ENCODE assay signal across 24 mouse cellular contexts in genomic region chr10:76727301-76727700, GRCm38 (mm10). TPM values are rescaled to one million over a fixed set of nuclear protein-coding genes. Genes with fewer than 3 reads are reported as not detected.
DNase-seq lines count a peak whose midpoint lies in the region; ATAC-seq and TF ChIP-seq lines count a peak whose summit lies in the region.
"Had no signal": no experiment of that assay in that cellular context is flagged by ENCODE, and none has a peak within 500 bp of the region (broad histone marks: within the 10 kb centered on the region; RNA-seq: fewer than 3 reads in every experiment).

No protein-coding gene starts in this region.

- no peak overlapping the region for H3K9ac ChIP-seq in heart, adult 2 months (ENCODE audit: low read depth, low read length)
- H3K9ac ChIP-seq in lung, embryonic 15.5 days, result no peak overlapping the region
- H3K9ac ChIP-seq in stomach, postnatal 0 days (ENCODE audit: low read length), result no peak overlapping the region
- H3K9ac ChIP-seq: forebrain, embryonic 13.5 days; heart, embryonic 12.5 days had no signal

- 93% methylated on average over 7 of the region's 7 CpGs for WGBS in heart, adult 2 months
- WGBS in lung, embryonic 15.5 days, result 79% methylated on average over 7 of the region's 7 CpGs
- WGBS in stomach, postnatal 0 days, result 87% methylated on average over 7 of the region's 7 CpGs

- ATAC-seq in lung, embryonic 15.5 days (ENCODE audit: borderline replicate concordance, extremely low read depth, low FRiP score, low TSS enrichment), result no peak
- no peak for ATAC-seq in stomach, postnatal 0 days (ENCODE audit: low FRiP score, low TSS enrichment)
- ATAC-seq: activated CD4-positive, CD25-positive, alpha-beta regulatory T cell, adult 4 months; forebrain, embryonic 13.5 days; hindbrain, postnatal 0 days; intestine, postnatal 0 days had no signal

- DNase-seq in heart, adult 2 months, result peak; percentile 4 to 16
- DNase-seq in heart, postnatal 25 days (ENCODE audit: low spot score), result no peak
- DNase-seq in lung, postnatal 14 days, result no peak
- DNase-seq in urinary bladder, postnatal 14 days (ENCODE audit: low spot score), result peak; percentile 2
- DNase-seq in urinary bladder, adult 18-20 months (ENCODE audit: low spot score in 2 of 2), result no peak
- DNase-seq in stomach, postnatal 0 days (ENCODE audit: low spot score), result no peak
- no peak for DNase-seq in kidney, postnatal 4 days
- DNase-seq: adrenal gland, postnatal 10 days; cerebellum, adult 11 months; cerebellum, postnatal 25 days; embryo, embryonic 11 days; gastrocnemius, postnatal 25 days; layer of hippocampus, postnatal 36 days; liver; lung, postnatal 36 days; thymus, postnatal 25 days had no signal

- peaks cover 11% of the 10 kb centered on the region for H3K4me1 ChIP-seq in heart, adult 2 months (ENCODE audit: control insufficient read depth, insufficient read depth, low read length)
- peaks cover 44% of the 10 kb centered on the region for H3K4me1 ChIP-seq in lung, embryonic 15.5 days
- peaks cover 8% of the 10 kb centered on the region for H3K4me1 ChIP-seq in stomach, postnatal 0 days (replicated peaks; ENCODE audit: control insufficient read depth, insufficient read depth)

- intact Hi-C loops in heart, adult 2 months (cut with DNase I), result no loop called here
- intact Hi-C loops in heart, postnatal 25 days (cut with DNase I), result no loop called here

- no peak for TF ChIP-seq CTCF in heart, adult 2 months (IDR thresholded peaks at IDR 0.05)
- no peak for TF ChIP-seq CTCF in stomach, postnatal 0 days (IDR thresholded peaks at IDR 0.05; ENCODE audit: low read depth)

- no peaks in the 10 kb centered on the region for H3K9me3 ChIP-seq in lung, embryonic 15.5 days
- no peaks in the 10 kb centered on the region for H3K9me3 ChIP-seq in stomach, postnatal 0 days (ENCODE audit: control insufficient read depth, low read length)
- H3K9me3 ChIP-seq: forebrain, embryonic 13.5 days; G1E; heart, embryonic 12.5 days had no signal

- no peaks in the 10 kb centered on the region for H3K27me3 ChIP-seq in heart, adult 2 months (ENCODE audit: control insufficient read depth, insufficient read depth, low read length)
- H3K27me3 ChIP-seq in lung, embryonic 15.5 days, result no peaks in the 10 kb centered on the region
- no peaks in the 10 kb centered on the region for H3K27me3 ChIP-seq in stomach, postnatal 0 days (ENCODE audit: control insufficient read depth, insufficient read depth, low read length)
- H3K27me3 ChIP-seq: forebrain, embryonic 13.5 days; heart, embryonic 12.5 days had no signal

- no peak overlapping the region for H3K4me2 ChIP-seq in lung, embryonic 15.5 days
- H3K4me2 ChIP-seq in stomach, postnatal 0 days (replicated peaks; ENCODE audit: low read depth), result no peak overlapping the region
- H3K4me2 ChIP-seq: forebrain, embryonic 13.5 days had no signal

- no peak for TF ChIP-seq POLR2A in heart, adult 2 months (IDR thresholded peaks at IDR 0.05; ENCODE audit: insufficient read depth, low read depth, low read length)

- no peak overlapping the region for H3K4me3 ChIP-seq in heart, adult 2 months
- H3K4me3 ChIP-seq in lung, embryonic 15.5 days, result no peak overlapping the region
- no peak overlapping the region for H3K4me3 ChIP-seq in stomach, postnatal 0 days (ENCODE audit: low read depth, low read length)
- H3K4me3 ChIP-seq: erythroblast, embryonic 14.5 days; forebrain, embryonic 13.5 days; heart, embryonic 12.5 days had no signal

- no peaks in the 10 kb centered on the region for H3K79me2 ChIP-seq in heart, adult 2 months (replicated peaks; ENCODE audit: control insufficient read depth, insufficient read depth, low read length)

- H3K36me3 ChIP-seq in heart, adult 2 months (ENCODE audit: control insufficient read depth, insufficient read depth, low read length), result no peaks in the 10 kb centered on the region
- peaks cover 5% of the 10 kb centered on the region; the same call in 1 of the 2 replicates for H3K36me3 ChIP-seq in lung, embryonic 15.5 days
- no peaks in the 10 kb centered on the region for H3K36me3 ChIP-seq in stomach, postnatal 0 days (ENCODE audit: control insufficient read depth, insufficient read depth, low read length)
- H3K36me3 ChIP-seq: G1E had no signal

- TF ChIP-seq EP300 in heart, adult 2 months (IDR thresholded peaks at IDR 0.05; ENCODE audit: insufficient read depth, low read depth, low read length), result no peak
- TF ChIP-seq EP300 in stomach, postnatal 0 days (optimal IDR thresholded peaks at IDR 0.05), result no peak

- H3K27ac ChIP-seq in heart, adult 2 months, result no peak overlapping the region; the same call in 1 of the 2 replicates
- H3K27ac ChIP-seq in lung, embryonic 15.5 days, result peak overlapping the region; percentile 50
- peak overlapping the region; percentile 74; the same call in 1 of the 2 replicates for H3K27ac ChIP-seq in stomach, postnatal 0 days (replicated peaks)
- H3K27ac ChIP-seq: forebrain, embryonic 13.5 days; hindbrain, postnatal 0 days had no signal

RNA-seq across cellular contexts. Expression of gene Col6a1, which starts 1.3 kb away (rescaled TPM):
- total RNA-seq in heart, adult 2 months (2021), result 10 to 100 TPM; 30.5 to 52.4 TPM
- 75.5 and 95.3 TPM in 2 replicates for polyA plus RNA-seq in heart, adult 2 months (2012; rRNA removed)
- total RNA-seq in heart, postnatal 25 days (2021), result 10 to 100 TPM; 83.0 to 93.0 TPM
- 284 and 300 TPM in 2 replicates for polyA plus RNA-seq in lung, embryonic 15.5 days (2015; fragmentation: Nextera tagmentation; extraction: Ambion mirVana)
- 169 and 175 TPM in 2 replicates for polyA plus RNA-seq in stomach, postnatal 0 days (2015; fragmentation: Nextera tagmentation; extraction: Ambion mirVana)
- polyA plus RNA-seq: activated CD4-positive, CD25-positive, alpha-beta regulatory T cell, adult 4 months; erythroblast, embryonic 14.5 days; G1E had no signal

Comparison
In these comparisons a context has a peak if more than half of its experiments do, and no peak if none do; other contexts are left out.
1. DNase-seq: peak in heart, adult 2 months (2 of 2) and urinary bladder, postnatal 14 days (single experiment); none in heart, postnatal 25 days (single experiment), lung, postnatal 14 days (single experiment), urinary bladder, adult 18-20 months (0 of 2), stomach, postnatal 0 days (single experiment) and kidney, postnatal 4 days (0 of 2).